Mouse (Mus musculus): ENCODE data around the gene Diaph3. TPM values are rescaled to one million over a fixed set of nuclear protein-coding genes. Genes with fewer than 3 reads are reported as not detected.

Diaph3 gene
- polyA plus RNA-seq, 1 experiment from 2014 or later = 15.4 TPM

Small RNA genes lying within 50 kb of the gene (microRNA-seq; reads per million reads assigned to microRNA genes)
- not detected for gene Gm23438
